Mouse (Mus musculus) heart, adult 2 months (tissue): ENCODE measurements around the gene Tmem116. TPM values are rescaled to one million over a fixed set of nuclear protein-coding genes. Genes with fewer than 3 reads are reported as not detected.

Experiments
- DNase-seq, 2 experiments: peaks; one replicate each; pipeline ENCODE4 v3.0.0; 2021
- H3K27ac ChIP-seq: fragments of 200-600 bp; 2 replicates; pipeline ENCODE4 v1.8.1; 2022
- H3K27me3 ChIP-seq: fragments of 200-500 bp; 2 replicates; pipeline ENCODE4 v1.6.1; 2012; ENCODE audit warnings: mild to moderate bottlenecking, low read length, inconsistent platforms, mixed read lengths; ENCODE audit not compliant: control insufficient read depth, insufficient read depth
- H3K36me3 ChIP-seq: fragments of 200-500 bp; 2 replicates; pipeline ENCODE4 v1.6.1; 2012; ENCODE audit warnings: low read length, inconsistent platforms; ENCODE audit not compliant: control insufficient read depth, insufficient read depth
- H3K4me1 ChIP-seq: fragments of 200-500 bp; 2 replicates; pipeline ENCODE4 v1.6.1; 2011; ENCODE audit warnings: low read length; ENCODE audit not compliant: control insufficient read depth, insufficient read depth
- H3K4me3 ChIP-seq: fragments of 200-600 bp; 2 replicates; pipeline ENCODE4 v1.8.1; 2022
- H3K79me2 ChIP-seq: fragments of 200-500 bp; replicated peaks from 2 replicates; pipeline ENCODE4 v1.6.1; 2012; ENCODE audit warnings: mild to moderate bottlenecking, inconsistent platforms, low read length, moderate library complexity, mixed read lengths; ENCODE audit not compliant: control insufficient read depth, insufficient read depth
- H3K9ac ChIP-seq: fragments of 200-500 bp; 2 replicates; pipeline ENCODE4 v1.6.1; 2012; ENCODE audit warnings: low read depth, mild to moderate bottlenecking, control low read depth, inconsistent platforms, low read length, mixed read lengths
- CTCF ChIP-seq: fragments of 200-600 bp; IDR thresholded peaks from 2 replicates; pipeline ENCODE4 v1.8.1; 2022; ENCODE audit warnings: antibody characterized with exemption, mild to moderate bottlenecking, moderate library complexity
- EP300 ChIP-seq: fragments of 200-500 bp; IDR thresholded peaks from 2 replicates; pipeline ENCODE4 v1.6.1; 2011; ENCODE audit warnings: low read depth, low read length, control low read depth; ENCODE audit not compliant: insufficient read depth
- POLR2A ChIP-seq: fragments of 200-500 bp; IDR thresholded peaks from 2 replicates; pipeline ENCODE4 v1.6.1; 2011; ENCODE audit warnings: mild to moderate bottlenecking, low read depth, low read length, control low read depth; ENCODE audit not compliant: insufficient read depth
- WGBS: fragments of 180-500 bp; shearing (Covaris S2); methylation state at CpG from one replicate; pipeline ENCODE4 v1.1.7; 2018; 5-methylcytosine and 5-hydroxymethylcytosine counted together
- intact Hi-C: fragments of 180-260 bp; cut with DNase I; formaldehyde crosslinking; loops from one replicate; pipeline ENCODE4 v1.15.1; 2025
- polyA plus RNA-seq: library from polyadenylated mRNA; depleted of rRNA; stranded (reverse); fragments of >200 nt; gene quantifications from 2 replicates; pipeline ENCODE4 v1.2.3, GENCODE M21; 2012
- total RNA-seq, 2 experiments: library from RNA; stranded (reverse); gene quantifications; 2 replicates each; pipeline ENCODE4 v1.2.3; 2021

The Tmem116 gene
- total and polyA plus RNA-seq, 3 experiments = 10.0 to 16.2 (median 12.6) TPM

DNA sequence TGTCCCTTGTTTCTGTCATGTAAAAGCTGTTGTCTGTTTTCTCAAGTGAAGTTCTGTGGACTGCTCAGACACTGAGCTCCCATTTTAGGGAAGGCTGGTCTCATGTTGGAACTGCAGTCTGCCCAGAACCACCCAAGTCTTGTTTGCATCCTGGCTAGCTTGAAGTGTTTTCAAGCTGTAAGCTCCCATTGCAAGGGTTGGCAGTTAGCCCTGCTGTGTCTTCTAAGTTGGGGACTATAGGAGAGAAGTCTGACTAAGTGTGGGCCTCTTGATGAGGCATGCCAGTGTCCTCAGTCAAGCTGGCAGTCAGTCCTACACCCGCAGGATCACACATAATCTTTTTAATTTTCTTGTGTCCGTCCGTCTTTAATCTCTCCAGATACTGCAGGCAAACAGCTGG is 22.7 kb upstream of the Tmem116 start:
- Histone ChIP-seq H3K4me1 (no peaks in the 10 kb centered on the region), H3K27ac (no peak overlapping the region), H3K4me3 (no peak overlapping the region), H3K9ac (no peak overlapping the region), H3K27me3 (no peaks in the 10 kb centered on the region), H3K79me2 (no peaks in the 10 kb centered on the region), H3K36me3 (no peaks in the 10 kb centered on the region)
- DNase-seq = no peak
- WGBS = 85% methylated on average over 3 of the region's 3 CpGs
- TF ChIP-seq EP300 (no peak), POLR2A (no peak), CTCF (no peak)
- intact Hi-C loops = no loop called here

DNA sequence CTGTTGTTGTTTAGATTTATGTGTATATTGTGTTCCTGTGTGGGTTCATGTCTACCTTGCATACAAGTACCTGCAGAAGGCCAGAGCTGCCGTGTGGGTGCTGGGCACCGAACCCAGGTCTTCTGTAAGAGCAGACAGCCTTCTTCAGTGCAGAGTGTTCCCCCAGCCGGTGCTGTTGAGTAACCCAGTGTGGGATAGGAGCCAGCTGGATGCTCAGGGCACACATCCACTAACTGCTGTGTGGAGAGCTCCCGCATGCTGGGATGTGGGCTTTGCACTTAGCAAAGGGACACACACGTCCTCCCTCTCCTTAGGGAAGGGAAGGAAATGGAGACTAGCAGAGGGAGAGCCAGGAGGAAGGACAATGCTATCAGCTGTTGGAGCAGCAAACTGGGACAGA is 13.6 kb upstream of the Tmem116 start:
- intact Hi-C loops = no loop called here
- Histone ChIP-seq H3K27me3 (no peaks in the 10 kb centered on the region), H3K9ac (no peak overlapping the region), H3K79me2 (no peaks in the 10 kb centered on the region), H3K4me1 (no peaks in the 10 kb centered on the region), H3K36me3 (no peaks in the 10 kb centered on the region), H3K4me3 (no peak overlapping the region), H3K27ac (no peak overlapping the region)
- DNase-seq = peak in 1 of 2 experiments; percentile 26
- TF ChIP-seq POLR2A (no peak), CTCF (no peak), EP300 (no peak)
- 58% methylated on average over 5 of the region's 5 CpGs for WGBS

DNA sequence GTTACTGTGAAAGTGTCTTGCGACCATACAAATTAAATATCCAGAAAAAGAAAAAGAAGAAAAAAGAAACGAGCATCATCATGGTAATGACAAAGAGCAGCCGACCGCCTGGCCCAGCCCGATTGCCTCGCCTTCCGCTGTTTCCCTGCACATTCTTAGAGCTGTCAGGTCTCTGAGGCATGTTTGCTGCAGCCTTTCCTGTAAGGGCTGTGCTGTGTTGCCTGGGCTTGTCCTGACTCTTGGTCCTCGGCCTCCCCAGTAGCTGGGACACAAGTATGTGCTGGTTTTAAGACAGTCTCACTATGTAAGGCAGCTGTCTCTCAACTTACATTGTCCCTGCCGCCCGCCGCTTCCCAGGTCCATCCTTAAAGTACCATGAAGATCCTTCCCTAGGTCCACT is 12.9 kb upstream of the Tmem116 start:
- no peak for DNase-seq
- WGBS = 87% methylated on average over 11 of the region's 11 CpGs
- TF ChIP-seq POLR2A (no peak), EP300 (no peak), CTCF (no peak)
- Histone ChIP-seq H3K79me2 (no peaks in the 10 kb centered on the region), H3K36me3 (no peaks in the 10 kb centered on the region), H3K9ac (no peak overlapping the region), H3K27me3 (no peaks in the 10 kb centered on the region), H3K27ac (no peak overlapping the region), H3K4me1 (no peaks in the 10 kb centered on the region), H3K4me3 (no peak overlapping the region)
- intact Hi-C loops = no loop called here

DNA sequence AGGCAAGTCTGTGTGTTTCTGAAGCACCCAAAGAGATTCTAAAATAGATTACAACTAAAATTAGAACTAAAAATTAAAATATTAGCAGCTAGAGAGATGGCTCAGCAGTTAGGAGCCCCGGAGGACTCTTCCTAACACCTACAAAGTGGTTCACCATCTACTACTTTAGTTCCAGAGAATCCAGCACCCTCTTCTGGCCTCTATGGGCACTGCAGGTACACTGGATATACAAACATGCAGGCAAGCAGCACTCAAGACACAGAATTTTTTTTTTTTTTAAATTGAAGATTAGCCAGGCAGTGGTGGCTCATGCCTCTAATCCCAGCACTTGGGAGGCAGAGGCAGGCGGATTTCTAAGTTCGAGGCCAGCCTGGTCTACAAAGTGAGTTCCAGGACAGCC is 8.1 kb upstream of the Tmem116 start:
- DNase-seq = no peak
- no peak overlapping the region for H3K9ac ChIP-seq
- TF ChIP-seq POLR2A (no peak), EP300 (no peak), CTCF (peak; percentile 58)

DNA sequence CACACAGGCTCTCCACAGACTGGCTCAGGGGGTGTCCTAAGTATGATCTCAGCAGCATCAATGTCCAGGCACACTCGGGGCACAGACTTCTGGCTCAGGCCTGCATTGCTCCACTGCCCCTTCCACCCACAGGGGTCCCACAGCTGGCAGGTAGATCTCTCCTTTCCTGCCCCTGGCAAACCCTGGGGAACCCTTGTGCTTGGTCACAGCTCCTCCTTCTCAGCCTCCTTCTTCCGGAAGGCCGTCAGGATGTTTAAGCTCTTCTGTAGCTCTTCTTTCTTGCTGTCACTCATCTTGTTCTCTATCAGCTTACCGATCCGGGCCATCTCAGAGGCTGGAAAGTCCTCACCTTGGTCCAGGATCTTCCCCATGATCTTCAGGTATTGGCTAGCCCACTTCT is 6.8 kb upstream of the Tmem116 start:
- intact Hi-C loops = loop anchor here (5.0 kb wide), 1 partner anchor 32 kb away; no protein-coding TSS in a partner anchor
- Histone ChIP-seq H3K27me3 (no peaks in the 10 kb centered on the region), H3K9ac (no peak overlapping the region), H3K4me1 (no peaks in the 10 kb centered on the region), H3K79me2 (no peaks in the 10 kb centered on the region), H3K36me3 (no peaks in the 10 kb centered on the region), H3K27ac (no peak overlapping the region), H3K4me3 (no peak overlapping the region)
- TF ChIP-seq EP300 (no peak), CTCF (no peak), POLR2A (no peak)
- WGBS = 82% methylated on average over 5 of the region's 5 CpGs
- no peak for DNase-seq

More for the DNA sequence above, 8.1 kb upstream of the Tmem116 start:
- WGBS = 93% methylated on average over 3 of the region's 3 CpGs
- Histone ChIP-seq H3K4me1 (no peaks in the 10 kb centered on the region), H3K27ac (no peak overlapping the region), H3K4me3 (no peak overlapping the region), H3K36me3 (no peaks in the 10 kb centered on the region), H3K79me2 (no peaks in the 10 kb centered on the region), H3K27me3 (no peaks in the 10 kb centered on the region)
- intact Hi-C loops = loop anchor here (5.0 kb wide), 1 partner anchor 34 kb away; no protein-coding TSS in a partner anchor

DNA sequence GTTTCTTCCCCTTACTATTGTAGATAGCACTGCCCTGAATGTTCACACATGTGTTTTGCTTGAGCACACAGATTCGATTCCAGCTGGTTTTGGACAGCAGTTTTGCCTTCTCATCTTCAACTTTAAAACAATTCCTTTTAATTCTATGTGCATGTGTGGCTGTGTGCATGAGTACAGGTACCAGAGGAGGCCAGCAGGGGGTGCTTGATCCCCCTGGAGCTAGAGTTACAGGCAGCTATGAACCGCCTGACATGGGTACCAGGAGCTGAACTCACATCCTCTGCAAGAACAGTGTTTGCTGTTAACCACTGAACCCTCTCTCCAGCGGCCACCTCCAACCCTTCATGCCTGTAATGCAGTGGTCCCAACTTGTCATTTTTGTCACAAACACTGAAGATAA is 3.2 kb upstream of the Tmem116 start:
- intact Hi-C loops = no loop called here
- Histone ChIP-seq H3K4me1 (peaks cover 3% of the 10 kb centered on the region), H3K9ac (no peak overlapping the region), H3K4me3 (no peak overlapping the region), H3K79me2 (no peaks in the 10 kb centered on the region), H3K27ac (no peak overlapping the region), H3K36me3 (no peaks in the 10 kb centered on the region), H3K27me3 (no peaks in the 10 kb centered on the region)
- no peak for DNase-seq
- TF ChIP-seq CTCF (peak; percentile 53), POLR2A (no peak)
- 95% methylated on average over 3 of the region's 3 CpGs for WGBS
